Mouse (Mus musculus): ENCODE measurements around the gene Zmpste24. TPM values are rescaled to one million over a fixed set of nuclear protein-coding genes. Genes with fewer than 3 reads are reported as not detected.

The Zmpste24 gene
- polyA plus RNA-seq, 1 experiment = 7.8 TPM

- no peak for TF ChIP-seq POLR2A (IDR thresholded peaks at IDR 0.05; ENCODE audit: control insufficient read depth, low read depth, low read length)
- no peak for TF ChIP-seq CTCF (IDR thresholded peaks at IDR 0.05; ENCODE audit: control insufficient read depth, insufficient read depth, insufficient replicate concordance, low read depth, low read length)
- H3K27ac ChIP-seq (ENCODE audit: control insufficient read depth, insufficient read depth, low read depth, low read length) = no peak overlapping the region
- H3K27me3 ChIP-seq (ENCODE audit: control insufficient read depth, insufficient read depth, low read length) = no peaks in the 10 kb centered on the region
- H3K4me1 ChIP-seq (ENCODE audit: control insufficient read depth, insufficient read depth, low read length) = no peaks in the 10 kb centered on the region; the same call in 1 of the 2 replicates
- no peak overlapping the region for H3K4me3 ChIP-seq (ENCODE audit: control insufficient read depth, low read depth, low read length)
- H3K36me3 ChIP-seq (ENCODE audit: control insufficient read depth, insufficient read depth, low read length) = no peaks in the 10 kb centered on the region
Measured at GRCm38 (mm10) chr4:121021911-121022310, 76.1 kb downstream of the Zmpste24 start.

GRCm38 (mm10) chr4:121020040-121020790, 77.8 kb downstream of the Zmpste24 start:
- Histone ChIP-seq H3K4me3 (ENCODE audit: control insufficient read depth, low read depth, low read length) (no peak overlapping the region), H3K36me3 (ENCODE audit: control insufficient read depth, insufficient read depth, low read length) (no peaks in the 10 kb centered on the region), H3K4me1 (ENCODE audit: control insufficient read depth, insufficient read depth, low read length) (peaks cover 6% of the 10 kb centered on the region), H3K27me3 (ENCODE audit: control insufficient read depth, insufficient read depth, low read length) (no peaks in the 10 kb centered on the region), H3K27ac (ENCODE audit: control insufficient read depth, insufficient read depth, low read depth, low read length) (no peak overlapping the region)
- no peak for TF ChIP-seq POLR2A (IDR thresholded peaks at IDR 0.05; ENCODE audit: control insufficient read depth, low read depth, low read length)
- TF ChIP-seq CTCF (IDR thresholded peaks at IDR 0.05; ENCODE audit: control insufficient read depth, insufficient read depth, insufficient replicate concordance, low read depth, low read length) = no peak

GRCm38 (mm10) chr4:121018250-121018649, 79.8 kb downstream of the Zmpste24 start:
- H3K4me1 ChIP-seq (ENCODE audit: control insufficient read depth, insufficient read depth, low read length) = peaks cover 6% of the 10 kb centered on the region
- H3K4me3 ChIP-seq (ENCODE audit: control insufficient read depth, low read depth, low read length) = no peak overlapping the region
- H3K27ac ChIP-seq (ENCODE audit: control insufficient read depth, insufficient read depth, low read depth, low read length) = no peak overlapping the region
- H3K36me3 ChIP-seq (ENCODE audit: control insufficient read depth, insufficient read depth, low read length) = no peaks in the 10 kb centered on the region
- TF ChIP-seq CTCF (IDR thresholded peaks at IDR 0.05; ENCODE audit: control insufficient read depth, insufficient read depth, insufficient replicate concordance, low read depth, low read length) = no peak
- no peak for TF ChIP-seq POLR2A (IDR thresholded peaks at IDR 0.05; ENCODE audit: control insufficient read depth, low read depth, low read length)
- H3K27me3 ChIP-seq (ENCODE audit: control insufficient read depth, insufficient read depth, low read length) = no peaks in the 10 kb centered on the region

GRCm38 (mm10) chr4:121016928-121017657, 80.9 kb downstream of the Zmpste24 start, which contains the start of gene Smap2:
Gene Smap2 (minus strand): TSS chr4:121017247.
- peak within 1 kb of the TSS; percentile 77 for H3K27ac ChIP-seq (ENCODE audit: control insufficient read depth, insufficient read depth, low read depth, low read length)
- peaks cover 6% of the 10 kb centered on the region for H3K4me1 ChIP-seq (ENCODE audit: control insufficient read depth, insufficient read depth, low read length)
- TF ChIP-seq CTCF (IDR thresholded peaks at IDR 0.05; ENCODE audit: control insufficient read depth, insufficient read depth, insufficient replicate concordance, low read depth, low read length) (peak; percentile 55; the same call in 1 of the 2 replicates), POLR2A (IDR thresholded peaks at IDR 0.05; ENCODE audit: control insufficient read depth, low read depth, low read length) (peak; percentile 90)
- no peaks in the 10 kb centered on the region for H3K36me3 ChIP-seq (ENCODE audit: control insufficient read depth, insufficient read depth, low read length)
- H3K27me3 ChIP-seq (ENCODE audit: control insufficient read depth, insufficient read depth, low read length) = no peaks in the 10 kb centered on the region
- H3K4me3 ChIP-seq (ENCODE audit: control insufficient read depth, low read depth, low read length) = peak within 1 kb of the TSS; percentile 99

GRCm38 (mm10) chr4:121016021-121016898, 81.8 kb downstream of the Zmpste24 start:
- Histone ChIP-seq H3K27ac (ENCODE audit: control insufficient read depth, insufficient read depth, low read depth, low read length) (peak overlapping the region; percentile 61), H3K36me3 (ENCODE audit: control insufficient read depth, insufficient read depth, low read length) (no peaks in the 10 kb centered on the region), H3K4me1 (ENCODE audit: control insufficient read depth, insufficient read depth, low read length) (peaks cover 6% of the 10 kb centered on the region), H3K4me3 (ENCODE audit: control insufficient read depth, low read depth, low read length) (peak overlapping the region; percentile 99), H3K27me3 (ENCODE audit: control insufficient read depth, insufficient read depth, low read length) (no peaks in the 10 kb centered on the region)
- no peak for TF ChIP-seq POLR2A (IDR thresholded peaks at IDR 0.05; ENCODE audit: control insufficient read depth, low read depth, low read length)
- TF ChIP-seq CTCF (IDR thresholded peaks at IDR 0.05; ENCODE audit: control insufficient read depth, insufficient read depth, insufficient replicate concordance, low read depth, low read length) = no peak

- no peak overlapping the region for H3K27ac ChIP-seq (ENCODE audit: control insufficient read depth, insufficient read depth, low read depth, low read length)
- H3K36me3 ChIP-seq (ENCODE audit: control insufficient read depth, insufficient read depth, low read length) = no peaks in the 10 kb centered on the region
- H3K4me1 ChIP-seq (ENCODE audit: control insufficient read depth, insufficient read depth, low read length) = peaks cover 6% of the 10 kb centered on the region
- H3K4me3 ChIP-seq (ENCODE audit: control insufficient read depth, low read depth, low read length) = no peak overlapping the region
- H3K27me3 ChIP-seq (ENCODE audit: control insufficient read depth, insufficient read depth, low read length) = no peaks in the 10 kb centered on the region
- TF ChIP-seq POLR2A (IDR thresholded peaks at IDR 0.05; ENCODE audit: control insufficient read depth, low read depth, low read length) = no peak
- no peak for TF ChIP-seq CTCF (IDR thresholded peaks at IDR 0.05; ENCODE audit: control insufficient read depth, insufficient read depth, insufficient replicate concordance, low read depth, low read length)
Measured at GRCm38 (mm10) chr4:121015268-121015659, 82.8 kb downstream of the Zmpste24 start.

Data from testis, adult 2 months (tissue).